Mouse (Mus musculus) kidney, embryonic 16.5 days (tissue): ENCODE measurements around the gene Il2ra. TPM values are rescaled to one million over a fixed set of nuclear protein-coding genes. Genes with fewer than 3 reads are reported as not detected.

Experiments used
- ATAC-seq: fragments of 200-750 bp; cut with Nextera tagmentation; 2 replicates; pipeline ENCODE4 v1.8.0; 2017; ENCODE audit warnings: moderate TSS enrichment; ENCODE audit not compliant: low FRiP score, low TSS enrichment
- H3K27ac ChIP-seq: fragments of 300-500 bp; sonication (generic); 2 replicates; pipeline ENCODE4 v1.5.1; 2014; ENCODE audit warnings: low read length
- H3K27me3 ChIP-seq: fragments of 300-500 bp; sonication (generic); 2 replicates; pipeline ENCODE4 v1.6.1; 2014; ENCODE audit warnings: low read length, control low read depth, mixed read lengths; ENCODE audit not compliant: insufficient read depth
- H3K36me3 ChIP-seq: fragments of 300-500 bp; sonication (generic); 2 replicates; pipeline ENCODE4 v1.6.1; 2014; ENCODE audit warnings: low read length, control low read depth, mixed read lengths; ENCODE audit not compliant: insufficient read depth
- H3K4me1 ChIP-seq: fragments of 300-500 bp; sonication (generic); 2 replicates; pipeline ENCODE4 v1.6.1; 2014; ENCODE audit warnings: low read length, control low read depth, mixed read lengths; ENCODE audit not compliant: insufficient read depth
- H3K4me2 ChIP-seq: fragments of 300-500 bp; sonication (generic); replicated peaks from 2 replicates; pipeline ENCODE4 v1.6.1; 2014; ENCODE audit warnings: low read depth, low read length
- H3K4me3 ChIP-seq: fragments of 300-500 bp; sonication (generic); 2 replicates; pipeline ENCODE4 v1.5.1; 2014; ENCODE audit warnings: mild to moderate bottlenecking, low read length
- H3K9ac ChIP-seq: fragments of 300-500 bp; sonication (generic); replicated peaks from 2 replicates; pipeline ENCODE4 v1.6.1; 2014; ENCODE audit warnings: low read length
- H3K9me3 ChIP-seq: fragments of 300-500 bp; sonication (generic); 2 replicates; pipeline ENCODE4 v1.6.1; 2016; ENCODE audit warnings: low read length, control low read depth
- WGBS: fragments of 180-500 bp; shearing (Covaris S2); extraction: QIAGEN DNeasy Blood & Tissue Kit; methylation state at CpG from one replicate; pipeline ENCODE4 v1.1.7; 2014; 5-methylcytosine and 5-hydroxymethylcytosine counted together
- polyA plus RNA-seq: library from polyadenylated mRNA; unstranded; fragments of >200 nt; fragmentation: Nextera tagmentation; extraction: Ambion mirVana; gene quantifications from 2 replicates; pipeline ENCODE4 v1.2.1, GENCODE M21; 2015

Gene Il2ra
- polyA plus RNA-seq, 1 experiment from 2014 or later, result not detected

- no peaks in the 10 kb centered on the region for H3K27me3 ChIP-seq
These were observed 8.9 kb downstream of the Il2ra start for GRCm38 (mm10) chr2:11651476-11651875.

GRCm38 (mm10) chr2:11652196-11652595 is 9.6 kb downstream of the Il2ra start:
- Histone ChIP-seq H3K4me1 (no peaks in the 10 kb centered on the region), H3K27ac (no peak overlapping the region), H3K4me3 (no peak overlapping the region), H3K9me3 (no peaks in the 10 kb centered on the region), H3K4me2 (no peak overlapping the region), H3K27me3 (no peaks in the 10 kb centered on the region), H3K36me3 (no peaks in the 10 kb centered on the region), H3K9ac (no peak overlapping the region)
- ATAC-seq, result no peak
- WGBS, result 80% methylated on average over 3 of the region's 3 CpGs

More at GRCm38 (mm10) chr2:11651476-11651875, 8.9 kb downstream of the Il2ra start:
- Histone ChIP-seq H3K4me2 (no peak overlapping the region), H3K9me3 (no peaks in the 10 kb centered on the region), H3K4me3 (no peak overlapping the region), H3K9ac (no peak overlapping the region), H3K4me1 (no peaks in the 10 kb centered on the region), H3K36me3 (no peaks in the 10 kb centered on the region), H3K27ac (no peak overlapping the region)
- ATAC-seq, result no peak
- WGBS, result 47% methylated on average over 3 of the region's 3 CpGs

GRCm38 (mm10) chr2:11652780-11653179 is 10.2 kb downstream of the Il2ra start:
- 73% methylated on average over 2 of the region's 2 CpGs for WGBS
- no peak overlapping the region for H3K27ac ChIP-seq
- H3K4me3 ChIP-seq, result no peak overlapping the region
- no peaks in the 10 kb centered on the region for H3K4me1 ChIP-seq
- no peaks in the 10 kb centered on the region for H3K9me3 ChIP-seq
- ATAC-seq, result no peak
- H3K27me3 ChIP-seq, result no peaks in the 10 kb centered on the region
- H3K9ac ChIP-seq, result no peak overlapping the region
- no peak overlapping the region for H3K4me2 ChIP-seq
- H3K36me3 ChIP-seq, result no peaks in the 10 kb centered on the region

- H3K4me2 ChIP-seq, result no peak overlapping the region
- H3K36me3 ChIP-seq, result no peaks in the 10 kb centered on the region
- H3K27me3 ChIP-seq, result no peaks in the 10 kb centered on the region
- no peak overlapping the region for H3K27ac ChIP-seq
- H3K4me1 ChIP-seq, result no peaks in the 10 kb centered on the region
- WGBS, result 44% methylated on average over 6 of the region's 6 CpGs
- no peak overlapping the region for H3K9ac ChIP-seq
- H3K4me3 ChIP-seq, result no peak overlapping the region
- no peak for ATAC-seq
- no peaks in the 10 kb centered on the region for H3K9me3 ChIP-seq
These were observed 10.7 kb downstream of the Il2ra start for GRCm38 (mm10) chr2:11653330-11653729.

- ATAC-seq, result no peak
- Histone ChIP-seq H3K36me3 (no peaks in the 10 kb centered on the region), H3K27ac (no peak overlapping the region), H3K27me3 (no peaks in the 10 kb centered on the region), H3K9me3 (no peaks in the 10 kb centered on the region), H3K4me2 (no peak overlapping the region), H3K9ac (no peak overlapping the region), H3K4me3 (no peak overlapping the region), H3K4me1 (no peaks in the 10 kb centered on the region)
- 79% methylated on average over 5 of the region's 5 CpGs for WGBS
These were observed 11.2 kb downstream of the Il2ra start for GRCm38 (mm10) chr2:11653780-11654179.

- Histone ChIP-seq H3K27me3 (no peaks in the 10 kb centered on the region), H3K4me1 (no peaks in the 10 kb centered on the region), H3K4me2 (no peak overlapping the region), H3K9ac (no peak overlapping the region), H3K9me3 (no peaks in the 10 kb centered on the region), H3K36me3 (no peaks in the 10 kb centered on the region), H3K4me3 (no peak overlapping the region), H3K27ac (no peak overlapping the region)
- no peak for ATAC-seq
- WGBS, result 58% methylated on average over 9 of the region's 9 CpGs
These were observed 12.7 kb downstream of the Il2ra start for GRCm38 (mm10) chr2:11654990-11655931.

- H3K4me2 ChIP-seq, result no peak overlapping the region
- WGBS, result 81% methylated on average over 2 of the region's 2 CpGs
These were observed 15.0 kb downstream of the Il2ra start for GRCm38 (mm10) chr2:11657581-11657980.

GRCm38 (mm10) chr2:11659263-11659662 is 16.7 kb downstream of the Il2ra start:
- H3K27ac ChIP-seq, result no peak overlapping the region
- 15% methylated on average over 2 of the region's 2 CpGs for WGBS
- no peak overlapping the region for H3K4me2 ChIP-seq
- H3K9ac ChIP-seq, result no peak overlapping the region
- H3K4me3 ChIP-seq, result no peak overlapping the region
- no peaks in the 10 kb centered on the region for H3K4me1 ChIP-seq
- no peaks in the 10 kb centered on the region for H3K36me3 ChIP-seq
- no peaks in the 10 kb centered on the region for H3K27me3 ChIP-seq
- no peak for ATAC-seq
- no peaks in the 10 kb centered on the region for H3K9me3 ChIP-seq

More at GRCm38 (mm10) chr2:11657581-11657980, 15.0 kb downstream of the Il2ra start:
- no peak overlapping the region for H3K4me3 ChIP-seq
- ATAC-seq, result no peak
- H3K27me3 ChIP-seq, result no peaks in the 10 kb centered on the region
- H3K27ac ChIP-seq, result no peak overlapping the region
- no peaks in the 10 kb centered on the region for H3K9me3 ChIP-seq
- no peak overlapping the region for H3K9ac ChIP-seq
- H3K4me1 ChIP-seq, result no peaks in the 10 kb centered on the region
- no peaks in the 10 kb centered on the region for H3K36me3 ChIP-seq

GRCm38 (mm10) chr2:11662143-11662906 is 19.7 kb downstream of the Il2ra start:
- no peak overlapping the region for H3K27ac ChIP-seq
- no peak overlapping the region for H3K9ac ChIP-seq
- 86% methylated on average over 6 of the region's 6 CpGs for WGBS
- H3K36me3 ChIP-seq, result no peaks in the 10 kb centered on the region
- ATAC-seq, result no peak
- H3K27me3 ChIP-seq, result no peaks in the 10 kb centered on the region
- no peak overlapping the region for H3K4me3 ChIP-seq
- no peaks in the 10 kb centered on the region for H3K4me1 ChIP-seq
- H3K9me3 ChIP-seq, result no peaks in the 10 kb centered on the region; the same call in 1 of the 2 replicates
- H3K4me2 ChIP-seq, result no peak overlapping the region

GRCm38 (mm10) chr2:11662907-11663230 is 20.3 kb downstream of the Il2ra start:
- Histone ChIP-seq H3K4me1 (no peaks in the 10 kb centered on the region), H3K4me3 (no peak overlapping the region), H3K9me3 (no peaks in the 10 kb centered on the region; the same call in 1 of the 2 replicates), H3K27ac (no peak overlapping the region), H3K9ac (no peak overlapping the region), H3K36me3 (no peaks in the 10 kb centered on the region), H3K27me3 (no peaks in the 10 kb centered on the region), H3K4me2 (no peak overlapping the region)
- no peak for ATAC-seq
- 90% methylated on average over 1 of the region's 1 CpGs for WGBS
